Comparison of ENCODE assay signal across 11 mouse cellular contexts in the genomic region with DNA sequence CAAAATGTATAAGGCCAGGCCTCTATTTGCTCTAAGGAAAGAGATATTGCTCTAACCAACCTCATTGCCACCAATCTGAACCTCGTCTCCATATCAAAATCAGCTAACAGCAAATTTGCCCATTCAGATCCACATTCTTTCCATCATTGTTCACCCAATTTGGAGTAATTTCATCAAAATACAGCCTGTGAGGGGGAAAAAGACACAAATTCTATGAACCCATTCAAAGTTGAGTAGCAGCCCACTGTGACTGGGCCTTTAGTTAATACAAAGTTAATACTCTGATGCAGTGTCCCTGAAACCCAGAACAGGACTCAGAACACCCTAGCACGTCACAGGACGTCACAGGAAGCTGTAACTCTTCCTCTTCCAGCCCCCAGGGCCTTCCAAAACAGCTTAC.
DNase-seq lines count a peak whose midpoint lies in the region; ATAC-seq and TF ChIP-seq lines count a peak whose summit lies in the region.
"Had no signal": no experiment of that assay in that cellular context is flagged by ENCODE, and none has a peak within 500 bp of the region (broad histone marks: within the 10 kb centered on the region; RNA-seq: fewer than 3 reads in every experiment).

No protein-coding gene starts in this region.

- peak; percentile 12 for DNase-seq in embryo, embryonic 9.5 days (ENCODE audit: extremely low spot score)
- no peak for DNase-seq in embryo, embryonic 10 days (ENCODE audit: low spot score)
- DNase-seq in kidney, postnatal 14 days: no peak
- peak; percentile 35 for DNase-seq in retina, postnatal 1 day
- no peak for DNase-seq in retina, embryonic 14.5 days (ENCODE audit: low spot score)
- DNase-seq in layer of hippocampus, postnatal 36 days: no peak
- DNase-seq: cerebellum, adult 2 months had no signal

- 43% methylated on average over 3 of the region's 3 CpGs for WGBS in kidney, embryonic 14.5 days

- no peak for ATAC-seq in kidney, embryonic 14.5 days (ENCODE audit: low FRiP score, low TSS enrichment)
- ATAC-seq: inflammation-experienced regulatory T-cells, adult 6 months had no signal

- H3ac ChIP-seq in myocyte (ENCODE audit: control insufficient read depth, insufficient read length): peak overlapping the region; percentile 84

- no peaks in the 10 kb centered on the region for H3K9me3 ChIP-seq in kidney, embryonic 14.5 days (ENCODE audit: control insufficient read depth, low read length)
- H3K9me3 ChIP-seq: neural tube, embryonic 15.5 days had no signal

- no peaks in the 10 kb centered on the region for H3K27me3 ChIP-seq in kidney, embryonic 14.5 days (ENCODE audit: control insufficient read depth, insufficient read depth, low read length)
- H3K27me3 ChIP-seq in myocyte (ENCODE audit: control insufficient read depth, insufficient read depth, insufficient read length): no peaks in the 10 kb centered on the region
- H3K27me3 ChIP-seq: neural tube, embryonic 15.5 days had no signal

- H3K27ac ChIP-seq in kidney, embryonic 14.5 days (ENCODE audit: low read depth, low read length): peak overlapping the region; percentile 92

- no peaks in the 10 kb centered on the region for H3K36me3 ChIP-seq in kidney, embryonic 14.5 days (ENCODE audit: control insufficient read depth, insufficient read depth, low read length)
- H3K36me3 ChIP-seq in myocyte (ENCODE audit: control insufficient read depth, insufficient read depth): no peaks in the 10 kb centered on the region
- H3K36me3 ChIP-seq: neural tube, embryonic 15.5 days had no signal

- H3K4me1 ChIP-seq in kidney, embryonic 14.5 days (ENCODE audit: control insufficient read depth, insufficient read depth, low read length): peaks cover 8% of the 10 kb centered on the region

- TF ChIP-seq POLR2A in myocyte (IDR thresholded peaks at IDR 0.05; ENCODE audit: insufficient read length, low read depth): no peak

- no peak overlapping the region for H3K4me3 ChIP-seq in kidney, embryonic 14.5 days (ENCODE audit: low read length)
- H3K4me3 ChIP-seq in myocyte: peak overlapping the region; percentile 32

- no peaks in the 10 kb centered on the region for H3K79me2 ChIP-seq in myocyte (ENCODE audit: control insufficient read depth, insufficient read depth)

- no peak overlapping the region for H3K4me2 ChIP-seq in kidney, embryonic 14.5 days (replicated peaks; ENCODE audit: low read depth, low read length)
- peak overlapping the region; percentile 99 for H3K4me2 ChIP-seq in myocyte (ENCODE audit: low read depth)

- no peak overlapping the region for H3K9ac ChIP-seq in kidney, embryonic 14.5 days (ENCODE audit: low read depth, low read length)
- H3K9ac ChIP-seq: neural tube, embryonic 15.5 days had no signal

TF ChIP-seq in myocyte, 11 proteins besides CTCF, POLR2A, EP300 and RAD21:
- TF ChIP-seq SRF (IDR thresholded peaks at IDR 0.05; ENCODE audit: control insufficient read depth, insufficient read length, low read depth): no peak
- TF ChIP-seq REST (IDR thresholded peaks at IDR 0.05; ENCODE audit: insufficient read depth, insufficient read length): no peak
- TF ChIP-seq TCF12 (IDR thresholded peaks at IDR 0.05; ENCODE audit: insufficient read depth, poor library complexity, severe bottlenecking): no peak
- TF ChIP-seq E2F4 (IDR thresholded peaks at IDR 0.05; ENCODE audit: insufficient read depth): no peak
- no peak for TF ChIP-seq POLR2AphosphoS2 (IDR thresholded peaks at IDR 0.05; ENCODE audit: insufficient read length, low read depth)
- no peak for TF ChIP-seq MYOG (IDR thresholded peaks at IDR 0.05; ENCODE audit: control insufficient read depth in 1 of 3, insufficient read depth in 1 of 3, insufficient read length in 2 of 3, low read depth in 2 of 3)
- TF ChIP-seq MYOD1 (IDR thresholded peaks at IDR 0.05; ENCODE audit: control insufficient read depth in 1 of 3, insufficient read length in 2 of 3, low read depth in 2 of 3): no peak
- no peak for TF ChIP-seq MAX (IDR thresholded peaks at IDR 0.05; ENCODE audit: low read depth)
- TF ChIP-seq CEBPB (IDR thresholded peaks at IDR 0.05; ENCODE audit: insufficient read depth, poor library complexity, severe bottlenecking): no peak
- TF ChIP-seq TCF3 (IDR thresholded peaks at IDR 0.05; ENCODE audit: insufficient read length, low read depth): no peak
- no peak for TF ChIP-seq USF1 (IDR thresholded peaks at IDR 0.05; ENCODE audit: low read depth)
TF ChIP-seq in myocyte: peak in this region for 0.

Comparison
In these comparisons a context has a peak if more than half of its experiments do, and no peak if none do; other contexts are left out.
1. DNase-seq: peak in embryo, embryonic 9.5 days (single experiment) and retina, postnatal 1 day (single experiment); none in embryo, embryonic 10 days (single experiment), kidney, postnatal 14 days (single experiment), retina, embryonic 14.5 days (single experiment) and layer of hippocampus, postnatal 36 days (0 of 2).